Mouse (Mus musculus) bone marrow, adult 2 months (tissue): Measurements from ENCODE around the gene Skap2. TPM values are rescaled to one million over a fixed set of nuclear protein-coding genes. Genes with fewer than 3 reads are reported as not detected.

Experiments
- H3K27ac ChIP-seq: fragments of 200-500 bp; 2 replicates; pipeline ENCODE4 v1.5.1; 2012; ENCODE audit warnings: low read depth, mild to moderate bottlenecking, control low read depth, inconsistent platforms, low read length; ENCODE audit not compliant: control insufficient read depth, poor library complexity, insufficient read depth
- H3K4me1 ChIP-seq: fragments of 200-500 bp; 2 replicates; pipeline ENCODE4 v1.6.1; 2011; ENCODE audit warnings: low read length; ENCODE audit not compliant: control insufficient read depth, insufficient read depth
- H3K4me3 ChIP-seq: fragments of 200-500 bp; replicated peaks from 2 replicates; pipeline ENCODE3; 2011; ENCODE audit warnings: mild to moderate bottlenecking, low read depth, low read length, control low read depth; ENCODE audit not compliant: control insufficient read depth
- CTCF ChIP-seq: fragments of 200-500 bp; IDR thresholded peaks from 2 replicates; pipeline ENCODE4 v1.5.1; 2011; ENCODE audit warnings: low read length, control low read depth; ENCODE audit not compliant: control insufficient read depth, insufficient read depth
- POLR2A ChIP-seq: fragments of 200-500 bp; IDR thresholded peaks from 2 replicates; pipeline ENCODE4 v1.6.1; 2011; ENCODE audit warnings: low read depth, mild to moderate bottlenecking, control low read depth, low read length, borderline replicate concordance; ENCODE audit not compliant: control insufficient read depth
- WGBS: fragments of 180-500 bp; shearing (Covaris S2); methylation state at CpG from one replicate; pipeline ENCODE4 v1.1.7; 2018; 5-methylcytosine and 5-hydroxymethylcytosine counted together
- polyA plus RNA-seq: library from polyadenylated mRNA; stranded (reverse); fragments of >200 nt; gene quantifications from 2 replicates; pipeline ENCODE4 v1.2.4, GENCODE M21; 2011; ENCODE audit warnings: low replicate concordance; ENCODE audit not compliant: missing spikeins, insufficient read depth, insufficient read length

Gene Skap2
- polyA plus RNA-seq, 1 experiment, result 102 TPM

GRCm38 (mm10) chr6:51921831-51922230 lies 90.5 kb downstream of the Skap2 start:
- no peak for TF ChIP-seq POLR2A
- TF ChIP-seq CTCF, result no peak
- Histone ChIP-seq H3K4me1 (no peaks in the 10 kb centered on the region), H3K4me3 (no peak overlapping the region), H3K27ac (no peak overlapping the region)
- 90% methylated on average over 4 of the region's 4 CpGs for WGBS

- no peaks in the 10 kb centered on the region for H3K4me1 ChIP-seq
- no peak overlapping the region for H3K27ac ChIP-seq
- TF ChIP-seq CTCF, result no peak
- H3K4me3 ChIP-seq, result no peak overlapping the region
Measured at GRCm38 (mm10) chr6:51908495-51908894, 103.9 kb downstream of the Skap2 start.

GRCm38 (mm10) chr6:51905659-51906058 lies 106.7 kb downstream of the Skap2 start:
- H3K27ac ChIP-seq, result no peak overlapping the region
- TF ChIP-seq CTCF, result no peak
- no peak for TF ChIP-seq POLR2A
- H3K4me1 ChIP-seq, result no peaks in the 10 kb centered on the region
- WGBS, result 56% methylated on average over 4 of the region's 4 CpGs
- no peak overlapping the region for H3K4me3 ChIP-seq

GRCm38 (mm10) chr6:51901544-51901943 lies 110.8 kb downstream of the Skap2 start:
- 82% methylated on average over 1 of the region's 1 CpGs for WGBS
- Histone ChIP-seq H3K4me3 (no peak overlapping the region), H3K4me1 (no peaks in the 10 kb centered on the region), H3K27ac (no peak overlapping the region)
- TF ChIP-seq CTCF, result no peak
- no peak for TF ChIP-seq POLR2A

GRCm38 (mm10) chr6:51898318-51898994 lies 113.9 kb downstream of the Skap2 start:
- Histone ChIP-seq H3K27ac (no peak overlapping the region), H3K4me3 (no peak overlapping the region), H3K4me1 (no peaks in the 10 kb centered on the region)
- TF ChIP-seq CTCF (no peak), POLR2A (no peak)
- 86% methylated on average over 8 of the region's 8 CpGs for WGBS

GRCm38 (mm10) chr6:51895753-51896152 lies 116.6 kb downstream of the Skap2 start:
- 79% methylated on average over 3 of the region's 3 CpGs for WGBS
- no peak overlapping the region for H3K27ac ChIP-seq
- H3K4me3 ChIP-seq, result no peak overlapping the region
- H3K4me1 ChIP-seq, result no peaks in the 10 kb centered on the region
- TF ChIP-seq POLR2A (no peak), CTCF (no peak)

- Histone ChIP-seq H3K27ac (no peak overlapping the region), H3K4me3 (no peak overlapping the region), H3K4me1 (no peaks in the 10 kb centered on the region; the same call in 1 of the 2 replicates)
- no peak for TF ChIP-seq CTCF
- TF ChIP-seq POLR2A, result no peak
- WGBS, result 53% methylated on average over 3 of the region's 3 CpGs
Measured at GRCm38 (mm10) chr6:51894717-51895116, 117.6 kb downstream of the Skap2 start.

GRCm38 (mm10) chr6:51890356-51890755 lies 122.0 kb downstream of the Skap2 start:
- H3K27ac ChIP-seq, result no peak overlapping the region
- H3K4me1 ChIP-seq, result no peaks in the 10 kb centered on the region; the same call in 1 of the 2 replicates
- no peak overlapping the region for H3K4me3 ChIP-seq
- TF ChIP-seq POLR2A (no peak), CTCF (no peak)
- 68% methylated on average over 5 of the region's 5 CpGs for WGBS

- Histone ChIP-seq H3K4me1 (no peaks in the 10 kb centered on the region; the same call in 1 of the 2 replicates), H3K4me3 (no peak overlapping the region), H3K27ac (no peak overlapping the region)
- WGBS, result 76% methylated on average over 4 of the region's 4 CpGs
- TF ChIP-seq POLR2A, result no peak
- no peak for TF ChIP-seq CTCF
Measured at GRCm38 (mm10) chr6:51889824-51890223, 122.5 kb downstream of the Skap2 start.
